Mouse (Mus musculus): Measurements from ENCODE around the gene Kcnq5. TPM values are rescaled to one million over a fixed set of nuclear protein-coding genes. Genes with fewer than 3 reads are reported as not detected.

The Kcnq5 gene
- total RNA-seq (2021), result 0.58 and 0.62 TPM in 2 replicates
- long read RNA-seq, partial matches to known transcripts, result 0 of 1 reads
- long read RNA-seq, other reads (novel, unspliced or antisense), result 1 of 1 reads

DNA sequence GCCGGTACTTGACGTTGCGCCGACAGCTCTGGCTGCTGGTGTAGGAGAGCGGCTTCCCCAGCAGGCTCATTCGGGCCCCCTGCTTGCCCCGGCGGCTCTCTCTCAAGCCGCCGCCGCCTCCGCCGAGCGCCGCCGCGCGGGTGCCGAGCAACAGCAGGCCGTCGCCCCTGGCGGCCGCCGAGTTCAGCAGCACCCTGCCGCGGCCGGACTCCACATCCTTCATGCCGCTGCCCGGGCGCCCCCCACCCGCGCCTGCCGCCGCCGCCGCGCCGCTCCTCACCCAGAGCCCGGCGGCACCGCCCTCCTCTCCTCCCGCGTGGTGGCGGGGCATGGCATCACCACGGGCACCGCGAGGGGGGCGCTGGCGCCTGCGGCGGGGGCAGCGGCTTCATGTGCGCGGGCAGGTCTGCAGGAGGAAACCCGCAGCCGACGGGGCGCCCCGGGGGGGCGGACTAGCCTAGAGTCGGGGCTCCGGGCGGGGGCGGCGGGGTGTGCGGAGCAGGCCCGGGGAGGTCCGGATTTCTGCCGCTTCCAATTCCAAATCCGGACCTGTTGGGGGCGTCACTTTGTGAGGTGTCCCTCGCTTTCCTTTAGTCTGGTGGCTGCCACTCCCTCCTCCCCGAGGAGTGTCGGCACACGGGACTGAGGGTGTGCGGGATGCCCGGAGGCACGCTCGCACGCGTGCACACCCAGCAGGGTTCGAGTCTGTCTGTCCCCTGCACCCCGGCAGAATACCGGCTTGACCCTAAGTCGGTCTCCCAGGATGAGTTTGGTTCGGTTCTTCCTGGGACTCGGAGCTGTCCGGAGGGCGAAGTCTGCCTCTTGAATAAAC lies at the start of gene Kcnq5:
Kcnq5 (minus strand) TSS at position 692 of the 832 bp plus-strand sequence.
- peak; percentile 50 for DNase-seq

DNA sequence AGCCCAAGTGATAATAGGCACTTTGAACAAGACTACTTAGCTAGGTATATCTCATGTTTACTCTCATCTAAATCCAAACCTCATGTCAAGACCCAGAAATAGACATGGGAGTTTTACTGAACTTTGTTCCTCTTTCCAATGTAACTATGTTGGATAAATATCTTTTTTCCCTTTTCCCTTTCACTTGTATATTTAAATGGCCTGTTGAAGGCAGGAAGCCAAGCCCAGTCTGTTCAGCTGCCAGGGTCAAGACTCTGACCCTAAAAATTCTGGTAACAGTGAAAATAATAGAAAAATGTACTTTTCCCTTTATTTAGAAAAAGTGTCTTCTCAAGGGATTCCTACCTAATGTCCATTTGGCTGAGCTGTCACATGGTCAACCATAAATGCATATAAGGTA lies 18.0 kb upstream of the Kcnq5 start:
- no peak for DNase-seq

DNA sequence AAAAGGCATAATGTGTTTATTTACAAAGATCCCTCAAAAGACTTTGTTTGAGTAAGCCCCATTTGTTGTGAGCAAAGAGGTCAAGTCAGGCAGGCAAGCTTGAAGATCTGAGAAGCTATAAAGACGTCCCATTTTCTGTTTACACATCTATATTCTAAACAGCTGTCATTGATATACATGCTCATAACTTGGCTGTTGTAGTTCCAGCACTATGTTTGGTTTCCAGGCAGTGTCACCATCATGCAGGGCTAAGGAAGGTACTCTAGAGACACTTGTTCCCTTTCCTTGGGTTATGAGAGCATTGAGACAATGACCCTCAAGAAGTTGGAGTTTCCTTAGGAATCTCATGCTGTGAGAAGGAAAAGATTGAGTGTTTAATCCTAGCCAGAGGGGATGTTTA lies 17.6 kb upstream of the Kcnq5 start:
- no peak for DNase-seq

DNA sequence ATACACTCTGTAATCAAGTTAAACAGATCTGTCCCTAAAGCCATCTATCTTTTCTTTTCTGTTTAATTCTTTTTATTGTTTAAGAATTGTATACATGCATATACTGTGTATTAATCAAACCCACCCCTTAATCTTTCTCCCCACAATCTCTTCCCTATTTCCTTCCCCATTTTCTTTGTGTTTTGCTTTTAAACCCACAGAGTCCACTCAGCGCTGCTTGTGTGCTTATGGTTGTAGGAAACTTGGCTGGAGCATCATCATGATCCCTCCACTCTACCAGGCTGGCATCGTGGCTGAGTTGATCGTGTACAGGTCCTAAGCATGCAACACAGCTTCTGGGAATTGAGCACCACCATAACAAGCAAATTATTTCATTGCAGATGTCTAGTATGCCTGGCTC lies 12.3 kb upstream of the Kcnq5 start:
- DNase-seq, result no peak

DNA sequence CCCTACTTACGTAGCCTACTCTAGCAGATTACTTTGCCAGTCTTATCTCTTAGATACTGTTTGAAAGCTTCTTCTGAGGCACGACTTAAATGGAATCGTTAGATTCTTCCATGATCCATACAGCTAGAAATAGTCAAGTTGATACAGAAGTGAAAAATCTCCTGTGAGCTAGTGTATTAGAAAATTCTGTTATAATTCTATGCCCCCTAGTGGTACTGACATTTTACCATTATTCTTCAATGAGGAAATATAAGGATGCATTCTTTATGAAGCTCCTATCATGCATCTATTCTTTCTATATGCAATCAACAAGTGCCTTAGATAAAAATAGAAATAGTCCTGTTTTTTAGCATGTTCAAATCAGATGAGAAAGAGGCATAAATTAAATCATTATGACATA lies 5.4 kb upstream of the Kcnq5 start:
- no peak for DNase-seq

DNA sequence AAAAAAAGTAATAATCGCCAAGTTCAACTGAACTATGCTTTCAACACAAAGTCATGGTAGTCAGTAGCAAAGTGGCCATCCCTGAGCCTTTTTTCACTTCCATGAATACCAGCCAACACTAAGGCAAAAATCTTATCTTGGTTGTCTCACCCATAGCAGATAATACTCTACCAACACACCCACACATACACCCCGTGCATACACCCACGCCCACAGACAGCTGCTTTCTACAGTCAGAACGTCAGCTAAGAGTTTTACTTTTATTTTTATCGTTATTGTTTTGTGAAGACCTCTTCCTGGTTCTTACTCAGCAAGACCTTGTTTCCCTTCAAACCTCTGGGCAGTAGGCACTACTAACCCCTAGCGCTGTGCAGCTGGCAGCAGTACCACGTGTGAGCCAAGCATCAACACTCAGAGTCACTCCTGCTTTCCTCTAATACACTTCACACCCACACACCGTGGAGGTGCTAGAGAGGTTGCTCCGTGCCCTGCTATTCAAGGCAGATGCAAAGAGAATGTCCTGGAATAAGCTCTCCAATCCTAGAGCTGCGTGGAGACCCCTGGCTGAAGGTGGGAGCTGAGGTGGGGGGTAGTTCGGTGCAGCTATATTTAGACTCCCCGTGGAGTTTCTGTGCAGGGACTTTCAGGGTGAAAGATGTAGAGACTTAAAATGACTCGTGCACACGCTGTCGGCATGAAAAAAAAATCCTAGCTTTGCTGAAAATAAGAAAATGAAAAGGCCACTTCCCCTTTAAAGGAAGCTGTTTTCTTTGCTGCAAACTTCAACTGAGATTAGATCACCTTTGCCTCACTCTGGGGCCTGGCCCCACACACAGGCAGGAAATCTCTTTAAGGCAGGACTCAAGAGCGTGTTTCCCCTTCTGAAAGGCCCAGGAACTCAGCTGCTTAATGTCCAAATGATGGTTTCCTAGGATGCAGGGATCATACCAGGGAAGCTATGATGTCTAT lies 1.4 kb upstream of the Kcnq5 start:
- DNase-seq, result no peak

DNA sequence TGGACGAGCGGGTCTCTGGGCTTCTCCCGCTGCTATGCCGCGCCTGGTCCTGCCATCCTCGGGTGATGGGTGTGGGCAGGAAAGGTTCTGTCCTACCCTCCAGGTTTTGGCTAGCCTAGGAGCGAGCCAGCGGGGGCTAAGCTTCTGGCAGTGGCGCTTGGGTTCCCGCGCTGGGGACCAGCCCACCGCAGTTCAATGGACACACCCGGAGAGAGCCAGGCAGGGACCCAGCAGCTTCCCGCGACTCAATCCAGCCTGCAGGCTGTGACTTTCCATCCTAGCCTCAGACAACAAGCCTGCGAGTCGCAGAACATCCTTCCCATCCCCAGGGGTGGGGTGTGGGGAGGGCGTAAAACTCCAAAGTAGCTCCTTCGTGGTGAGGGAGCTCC lies 335 bp upstream of the Kcnq5 start:
- DNase-seq, result peak; percentile 1

DNA sequence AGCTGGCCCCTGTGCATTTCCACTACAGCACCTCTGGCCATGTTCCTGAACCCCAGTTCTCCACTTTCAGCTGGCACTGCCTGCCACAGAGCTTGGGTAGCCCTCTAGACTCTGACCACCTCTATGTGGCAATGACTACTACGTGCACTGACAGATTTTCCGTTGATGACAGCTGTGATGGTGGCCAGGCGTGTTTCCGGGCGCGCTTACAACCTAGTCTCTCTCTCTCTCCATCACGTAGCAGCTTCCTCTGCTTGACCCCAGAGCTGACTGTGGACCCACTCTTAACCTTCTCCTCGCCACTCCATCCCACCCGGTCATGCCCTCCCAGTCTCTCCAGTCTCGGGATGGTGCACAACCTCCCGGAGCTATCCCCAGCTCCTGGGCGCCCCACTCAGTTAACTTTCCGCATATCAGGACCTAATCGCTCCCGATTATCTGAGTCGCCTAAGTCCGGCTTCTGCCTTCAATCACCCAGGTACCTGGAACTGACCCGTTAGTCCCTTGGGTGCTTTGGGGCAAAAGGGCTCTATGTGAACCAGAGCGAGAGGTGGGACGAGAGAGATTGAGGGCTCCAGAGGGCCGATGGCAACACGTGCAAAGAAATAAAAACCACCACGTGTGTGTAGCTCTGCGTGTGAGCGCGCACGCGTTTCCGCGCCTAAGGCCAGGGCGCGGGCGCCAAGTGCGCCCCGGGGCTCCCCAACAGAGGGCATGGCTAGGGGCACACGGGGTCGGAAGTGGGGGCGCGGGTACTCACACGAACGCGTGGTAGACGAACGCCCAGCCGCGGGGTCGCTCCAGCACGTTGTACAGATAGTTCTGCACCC lies 1.1 kb downstream of the Kcnq5 start:
- DNase-seq, result peak; percentile 1

DNA sequence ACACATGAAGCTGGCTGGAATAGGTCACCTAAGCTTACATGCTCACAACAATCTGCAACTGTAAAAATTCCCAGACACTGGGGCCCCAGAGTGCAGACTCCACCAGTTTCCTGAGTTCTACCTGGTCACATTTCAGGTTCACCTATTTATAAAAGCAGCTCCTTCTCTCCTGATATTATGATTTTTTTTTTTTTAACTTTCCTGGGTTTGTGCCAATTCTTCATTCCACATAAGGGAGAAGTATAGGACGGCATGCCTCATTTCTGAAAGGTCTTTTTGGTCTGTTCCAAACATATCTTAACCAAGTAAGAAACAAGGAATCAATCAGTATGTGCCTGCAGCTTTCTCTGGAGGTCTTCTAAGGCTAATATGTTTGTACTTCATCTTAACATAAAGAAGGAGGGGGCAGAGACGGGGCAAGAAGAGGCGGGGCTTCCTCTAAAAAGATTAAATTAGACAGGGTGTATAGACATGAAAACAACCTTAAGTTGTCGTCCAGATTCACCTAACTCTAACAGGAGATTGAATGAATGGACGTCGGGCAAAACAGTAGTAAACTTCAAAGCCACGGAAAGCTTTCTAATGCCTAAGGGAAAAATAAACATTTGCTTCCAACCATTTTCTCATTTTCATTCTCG lies 2.0 kb downstream of the Kcnq5 start:
- DNase-seq, result no peak

DNA sequence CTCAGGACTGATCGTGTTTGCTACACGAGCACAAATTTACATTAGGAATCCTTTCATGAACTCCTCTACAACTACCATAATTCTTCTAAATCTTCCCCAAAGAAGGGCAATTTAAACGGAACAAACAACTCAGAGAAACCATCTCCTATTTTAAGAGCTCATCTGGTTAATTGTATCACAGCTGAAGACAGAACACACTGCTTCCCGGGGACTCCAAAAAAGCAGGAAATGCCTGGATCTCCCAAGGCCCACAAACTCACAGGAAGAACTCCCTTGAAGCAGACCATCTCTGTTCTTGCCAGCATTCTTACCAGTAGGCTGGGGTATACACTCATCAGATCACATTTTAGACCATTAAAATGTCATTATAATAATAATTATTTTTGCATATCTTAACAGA lies 3.7 kb downstream of the Kcnq5 start:
- no peak for DNase-seq

DNA sequence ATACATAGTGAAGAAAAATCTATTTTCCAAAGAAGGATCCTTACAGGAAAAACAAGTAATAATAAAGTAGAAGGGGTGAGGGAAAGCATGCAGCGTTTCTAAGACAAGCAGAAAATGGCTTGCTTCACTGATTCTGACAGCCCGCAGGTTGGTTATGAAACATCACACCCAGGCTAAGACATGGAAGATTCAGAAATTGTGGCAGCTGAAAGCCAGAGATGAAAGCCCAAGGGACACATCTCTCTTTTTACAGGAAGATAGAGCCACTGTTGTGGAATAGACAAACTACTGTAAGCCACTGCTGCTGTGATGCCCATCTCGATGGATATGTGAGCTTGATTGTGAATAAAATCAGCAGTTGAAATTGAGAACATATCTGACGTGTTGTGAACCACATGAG lies 20.9 kb downstream of the Kcnq5 start:
- no peak for DNase-seq

DNA sequence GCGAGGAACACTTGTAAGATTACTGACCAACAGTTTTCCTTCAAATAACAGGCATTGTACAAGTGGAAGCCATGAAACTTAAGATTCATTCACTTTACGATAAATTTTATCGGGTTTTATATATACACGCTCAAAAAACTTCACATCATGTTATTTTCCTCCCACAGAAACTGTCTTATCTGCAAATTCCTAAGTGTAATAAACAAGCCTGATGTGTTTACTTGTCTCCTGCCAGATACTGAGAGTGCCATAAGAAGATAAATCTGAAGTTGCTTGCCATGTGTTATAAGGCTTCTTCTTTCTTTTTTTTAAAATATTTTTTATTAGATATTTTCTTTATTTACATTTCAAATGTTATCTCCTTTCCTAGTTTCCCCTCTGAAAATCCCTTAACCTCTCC lies 34.6 kb downstream of the Kcnq5 start:
- no peak for DNase-seq

DNA sequence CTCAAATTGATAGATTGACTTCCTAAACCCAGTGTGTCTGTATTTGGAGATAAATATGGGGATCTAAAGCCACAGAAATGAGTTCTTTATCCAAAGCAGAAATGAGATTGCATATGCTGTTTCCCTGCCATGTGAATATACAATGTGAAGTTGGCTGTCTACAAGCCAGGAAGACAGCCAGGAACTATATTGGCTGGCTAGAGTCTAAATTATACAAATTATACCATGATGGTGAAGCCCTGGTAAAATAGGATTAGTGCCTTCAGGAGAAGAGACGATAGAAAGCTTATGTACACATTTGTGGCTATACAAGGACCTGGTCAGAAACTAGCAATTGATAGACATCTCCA lies 38.5 kb downstream of the Kcnq5 start:
- DNase-seq, result no peak

DNA sequence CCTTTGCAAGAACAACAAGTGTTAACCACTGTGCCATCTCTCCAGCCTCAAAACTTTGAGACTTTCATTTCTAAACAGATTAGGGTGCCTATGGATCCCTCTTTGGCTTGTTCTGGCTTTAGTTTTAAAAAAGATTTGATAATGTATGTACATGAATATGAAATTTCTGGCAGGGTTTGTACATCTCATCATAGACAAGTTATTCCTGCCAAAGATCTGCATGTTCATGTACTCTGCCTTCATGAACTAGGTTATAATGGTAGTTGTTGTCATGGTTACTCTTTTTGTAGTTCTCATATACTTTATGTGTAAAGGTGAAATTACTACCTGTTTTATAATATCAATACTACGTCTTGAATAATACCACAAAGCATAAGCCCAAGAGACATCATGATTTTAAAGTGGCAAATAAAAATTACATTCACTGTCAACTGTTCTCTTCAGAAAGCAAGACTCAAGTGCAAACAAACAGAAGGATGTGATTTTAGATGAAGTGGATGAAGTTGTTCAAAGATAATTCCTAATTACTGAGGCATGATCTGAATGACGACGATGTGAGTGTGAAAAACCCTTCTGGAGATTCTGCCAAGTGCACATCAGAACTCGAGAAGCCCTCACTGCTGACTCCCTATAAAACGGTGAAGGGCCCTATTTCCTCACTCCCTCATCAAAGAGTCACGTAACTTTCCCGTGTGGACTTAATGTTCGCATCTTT lies 39.0 kb downstream of the Kcnq5 start:
- DNase-seq, result no peak

DNA sequence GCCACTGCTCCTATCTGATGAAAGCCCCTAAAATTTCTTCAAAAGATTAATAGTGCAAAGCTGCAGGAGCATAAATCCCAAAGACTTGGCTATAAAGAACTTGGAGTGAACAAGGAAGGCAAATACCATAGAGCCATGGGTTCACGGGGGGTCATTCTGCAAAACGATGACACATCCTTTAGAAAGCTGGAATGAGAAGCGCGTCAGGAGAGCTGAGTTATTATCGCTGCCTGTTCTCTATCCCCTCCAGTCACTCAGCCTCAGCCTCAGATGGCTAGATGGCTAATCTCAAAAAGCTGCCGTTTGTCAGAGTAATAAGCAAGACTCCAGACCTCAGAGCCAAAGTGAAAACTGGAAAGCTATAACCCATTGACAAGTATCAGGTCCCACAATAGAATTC lies 42.5 kb downstream of the Kcnq5 start:
- DNase-seq, result no peak

DNA sequence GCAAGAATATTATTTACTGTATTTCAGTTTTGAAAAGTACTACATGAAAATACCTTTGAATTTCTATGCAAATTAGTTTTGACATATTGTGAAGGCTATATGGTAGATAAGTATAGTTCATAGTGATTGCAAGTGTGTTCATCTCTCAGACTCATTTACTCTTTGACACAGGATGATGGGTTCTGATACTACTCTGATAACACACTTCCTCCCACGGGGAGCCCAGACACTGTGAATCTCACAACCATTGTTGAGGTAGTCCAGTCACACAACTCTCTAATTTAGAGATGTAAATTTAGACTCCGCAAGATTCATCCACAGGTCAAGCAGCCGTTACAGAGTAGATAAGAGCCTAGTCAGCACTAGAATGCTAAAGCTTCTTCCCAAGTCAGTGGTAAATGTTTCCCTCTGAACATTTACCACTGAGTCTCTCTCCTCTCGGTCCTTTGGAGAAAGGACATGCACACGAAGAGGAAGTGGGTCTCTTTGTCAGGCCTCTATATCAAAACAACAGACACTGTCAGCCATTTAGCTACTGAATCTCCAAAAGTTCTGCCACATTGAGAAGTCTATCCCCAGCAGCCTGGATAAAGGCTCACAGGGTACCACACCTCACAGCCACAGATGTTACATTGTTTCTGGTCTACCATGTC lies 65.5 kb downstream of the Kcnq5 start:
- DNase-seq, result no peak

DNA sequence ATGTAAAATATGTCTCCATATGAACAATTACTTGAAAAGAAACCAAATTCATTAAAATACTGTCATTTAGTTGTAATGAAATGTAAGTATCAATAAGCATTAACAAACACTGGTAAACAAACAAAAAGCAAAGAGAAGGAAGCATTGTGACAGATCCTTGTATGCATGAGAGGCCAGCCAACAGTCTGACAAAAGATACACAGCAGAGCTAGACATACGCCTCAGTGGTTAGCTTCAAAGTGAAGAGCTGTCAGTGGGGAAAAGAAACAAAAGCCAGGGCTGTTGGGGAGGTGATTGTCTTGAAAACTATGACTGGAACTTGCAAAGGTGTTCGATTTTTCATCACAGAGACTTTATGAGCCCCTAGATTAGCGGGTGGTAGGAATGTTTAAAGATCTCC lies 78.0 kb downstream of the Kcnq5 start:
- no peak for DNase-seq

DNA sequence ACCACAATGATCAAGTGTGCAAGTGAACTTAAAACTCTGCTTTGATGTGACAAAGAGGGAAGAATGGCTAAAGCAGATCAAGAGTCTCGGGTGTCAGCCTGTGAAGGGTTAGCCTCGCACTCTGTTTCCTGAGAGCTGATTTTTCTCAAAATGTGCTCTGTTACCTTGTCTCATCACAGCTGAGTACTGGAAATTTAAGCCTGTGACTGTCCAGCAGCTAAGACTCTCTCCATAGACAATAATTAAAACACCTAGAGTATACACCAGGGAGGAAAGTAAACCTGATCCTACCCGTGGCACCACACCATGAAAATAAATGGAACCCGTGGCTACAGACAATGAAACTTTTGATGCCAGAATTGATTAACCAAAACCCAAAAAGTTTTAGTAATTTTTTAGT lies 90.9 kb downstream of the Kcnq5 start:
- no peak for DNase-seq

DNA sequence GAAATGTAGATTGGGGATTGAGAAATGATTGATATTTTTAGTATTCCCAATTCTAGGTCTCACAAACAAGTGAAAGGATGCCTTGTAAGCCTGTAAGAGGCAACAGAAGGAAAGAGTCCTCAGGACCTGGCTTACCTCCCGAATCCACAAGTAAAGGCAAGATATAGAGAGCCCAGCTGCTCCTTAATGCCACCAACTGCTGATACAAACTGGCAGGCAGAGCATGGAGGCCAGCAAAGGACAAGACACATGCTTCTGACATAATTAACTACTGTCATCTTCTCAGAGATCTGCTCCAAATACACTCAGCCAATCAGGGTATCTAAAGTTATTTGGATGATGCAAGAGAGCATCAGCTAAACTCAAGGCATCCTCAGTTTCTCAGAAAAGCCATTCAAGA lies 93.3 kb downstream of the Kcnq5 start:
- DNase-seq, result no peak

DNA sequence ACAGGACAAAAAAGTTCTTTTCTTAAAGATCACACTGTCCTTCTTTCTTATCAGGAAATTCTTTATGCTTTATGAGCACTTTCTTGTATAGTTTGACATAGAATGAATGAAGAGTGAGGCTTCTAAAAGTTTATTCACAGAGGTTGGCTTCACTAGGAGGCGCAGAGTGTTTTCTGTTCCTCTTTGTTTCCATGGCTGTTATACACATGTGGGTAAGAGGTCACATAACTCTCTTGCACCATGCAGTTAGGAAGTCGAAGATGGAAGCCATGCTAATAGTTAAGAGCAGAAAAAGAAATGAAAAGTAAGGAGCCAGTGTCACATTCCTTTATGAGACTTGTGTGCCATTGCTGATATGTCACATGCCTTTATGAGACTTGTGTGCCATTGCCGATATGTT lies 105.3 kb downstream of the Kcnq5 start:
- no peak for DNase-seq

DNA sequence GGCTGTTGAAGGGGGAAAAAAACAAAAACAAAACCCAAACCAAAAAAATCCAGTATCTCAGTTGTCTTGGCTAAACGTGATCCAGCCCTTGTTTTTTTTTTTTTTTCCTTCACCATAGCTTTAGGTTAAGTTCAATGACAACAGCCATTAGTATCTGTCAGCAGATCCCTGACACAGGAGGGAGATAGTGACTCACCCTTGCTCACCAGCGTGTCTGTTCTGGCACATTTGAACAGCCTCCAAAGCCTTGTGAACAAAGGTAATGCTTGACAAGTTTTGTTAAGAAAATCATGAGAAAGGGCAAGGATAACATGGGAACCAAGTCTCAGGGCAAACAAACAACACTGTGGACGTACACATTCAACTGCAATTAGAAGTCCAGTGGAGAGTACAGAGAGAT lies 123.2 kb downstream of the Kcnq5 start:
- DNase-seq, result no peak
